Mouse (Mus musculus) ovary, postnatal 14 days (tissue): ENCODE data around the gene Cyp4f13.
A peak's percentile ranks its signal among the peaks of the same experiment; 100 is the strongest.

ENCODE experiments used
- DNase-seq: peaks from one replicate; pipeline ENCODE4 v3.0.0; 2022; ENCODE audit warnings: low spot score

Gene Cyp4f13

DNA sequence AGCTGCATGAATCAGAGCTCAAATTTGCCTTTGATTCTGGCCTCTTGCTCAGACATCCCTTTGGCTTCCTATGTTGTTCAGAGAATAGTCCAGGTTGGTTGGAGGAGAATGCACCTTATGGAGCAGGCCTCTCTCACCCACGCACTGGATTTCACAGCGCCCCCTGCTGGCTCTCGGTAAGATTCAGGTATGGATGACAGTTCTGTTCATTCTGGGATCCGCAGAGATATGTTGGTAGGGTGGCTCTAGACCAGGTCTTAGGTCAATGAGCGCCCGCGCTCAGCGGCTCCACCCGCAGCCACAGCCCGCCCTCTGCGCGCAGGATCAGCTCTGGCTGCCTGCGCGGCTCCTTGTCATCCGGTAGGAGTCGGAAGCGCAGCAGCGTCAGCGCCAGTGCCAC is 42.0 kb downstream of the Cyp4f13 start:
- peak; percentile 49 for DNase-seq

DNA sequence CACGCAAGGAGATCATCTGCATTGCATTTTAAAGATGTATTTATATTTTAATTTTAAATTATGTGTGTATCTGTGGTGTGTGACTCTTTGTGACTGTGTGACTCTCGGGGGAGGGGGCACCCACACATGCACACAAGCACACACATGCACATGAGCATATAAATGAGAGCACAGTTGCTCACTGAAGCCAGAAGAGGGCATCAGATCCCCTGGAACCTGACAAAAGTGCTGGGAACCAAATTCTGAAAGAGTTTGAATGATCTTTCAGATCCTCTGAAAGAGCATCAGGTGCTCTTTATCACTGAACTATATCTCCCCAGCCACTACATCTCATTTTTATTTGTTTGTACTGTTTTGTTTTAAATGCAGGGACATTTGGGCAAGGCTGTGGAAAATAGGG is 42.8 kb downstream of the Cyp4f13 start:
- no peak for DNase-seq

GRCm38 (mm10) chr17:32901751-32902525 is 45.3 kb downstream of the Cyp4f13 start:
- DNase-seq = no peak

DNA sequence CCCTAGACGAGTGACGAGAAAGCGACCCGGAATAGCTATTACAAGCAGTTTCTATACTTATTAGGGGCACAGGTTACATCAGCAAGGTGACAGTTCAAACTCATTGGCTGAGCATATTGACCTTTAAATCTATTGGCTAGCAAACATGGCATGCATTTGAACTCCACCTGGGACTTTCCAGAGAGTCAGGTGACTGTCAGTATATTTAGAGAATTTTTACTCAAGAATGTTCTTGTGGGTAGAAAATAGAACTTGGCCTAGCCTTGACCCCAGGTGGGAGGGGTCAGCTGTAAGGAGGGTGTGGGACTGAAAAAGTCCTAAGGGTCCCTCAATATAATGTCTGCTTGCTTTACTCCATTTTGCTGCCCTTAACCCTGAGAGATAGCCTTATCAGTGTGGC is 51.8 kb downstream of the Cyp4f13 start:
- no peak for DNase-seq

- DNase-seq = no peak
Measured at GRCm38 (mm10) chr17:32893901-32894300, 53.3 kb downstream of the Cyp4f13 start.

GRCm38 (mm10) chr17:32891239-32892180 is 55.7 kb downstream of the Cyp4f13 start, which contains the start of gene Zfp870:
Zfp870 (minus strand) TSS chr17:32891642.
- DNase-seq = peak; percentile 86

- no peak for DNase-seq
Measured at GRCm38 (mm10) chr17:32890852-32891238, 56.4 kb downstream of the Cyp4f13 start.

DNA sequence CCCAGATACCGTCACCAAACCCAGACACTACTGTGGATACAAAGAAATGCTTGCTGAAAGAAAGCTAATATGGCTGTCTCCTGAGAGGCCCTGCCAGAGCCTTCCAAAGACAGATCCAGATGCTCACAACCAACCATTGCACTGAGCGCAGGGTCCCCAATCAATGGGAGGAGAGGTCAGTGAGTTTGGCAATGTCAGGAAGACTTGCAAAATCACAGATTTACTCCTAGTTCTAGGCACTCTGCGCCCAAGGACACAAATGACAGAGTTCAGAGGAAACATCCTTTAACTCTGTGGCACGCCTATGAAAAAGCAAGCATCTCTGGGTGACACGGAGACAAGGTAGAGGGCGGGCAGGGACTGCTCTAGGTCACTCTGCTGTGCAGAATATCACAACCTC is 57.6 kb downstream of the Cyp4f13 start:
- DNase-seq = no peak

DNA sequence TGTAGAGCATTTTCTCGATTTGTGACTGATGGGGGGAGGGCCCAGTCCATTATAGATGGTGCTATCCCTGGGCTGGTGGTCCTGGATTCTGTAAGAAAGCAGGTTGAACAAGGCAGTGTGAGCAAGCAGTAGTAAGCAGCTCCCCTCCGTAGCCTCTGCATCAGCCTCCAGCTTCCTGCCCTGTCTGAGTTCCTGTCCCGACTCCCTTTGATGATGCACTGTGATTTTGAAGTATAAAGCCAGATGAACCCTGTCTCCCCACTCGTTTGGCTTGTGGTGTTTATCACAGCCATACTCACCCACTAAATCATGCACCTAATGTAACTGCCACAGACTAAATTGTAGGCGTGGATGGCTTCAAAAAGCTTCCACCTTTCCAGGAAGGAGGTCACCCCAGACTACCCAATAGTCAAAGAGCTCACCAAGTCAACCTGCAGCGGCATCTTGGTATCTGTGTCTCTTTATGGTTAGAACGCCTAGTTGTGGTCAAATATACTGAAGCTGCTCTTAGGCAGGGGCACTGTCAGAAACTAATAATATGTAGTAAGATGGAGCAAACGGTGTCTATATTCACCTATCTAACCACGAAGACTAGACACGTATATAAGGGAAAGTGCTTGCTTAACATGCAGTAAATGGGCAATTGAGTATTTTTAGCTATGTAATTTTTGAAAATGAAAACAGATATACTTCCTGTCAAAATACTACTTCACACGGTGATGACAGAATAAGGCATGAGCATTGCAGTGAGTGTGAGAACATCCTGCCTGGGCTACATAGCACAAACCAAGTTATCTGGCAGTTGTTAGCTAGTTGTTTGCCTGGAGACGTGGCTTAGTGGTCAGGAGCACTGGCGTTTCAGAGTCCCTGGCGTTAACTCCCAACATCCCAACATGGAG is 66.6 kb downstream of the Cyp4f13 start:
- DNase-seq = no peak

DNA sequence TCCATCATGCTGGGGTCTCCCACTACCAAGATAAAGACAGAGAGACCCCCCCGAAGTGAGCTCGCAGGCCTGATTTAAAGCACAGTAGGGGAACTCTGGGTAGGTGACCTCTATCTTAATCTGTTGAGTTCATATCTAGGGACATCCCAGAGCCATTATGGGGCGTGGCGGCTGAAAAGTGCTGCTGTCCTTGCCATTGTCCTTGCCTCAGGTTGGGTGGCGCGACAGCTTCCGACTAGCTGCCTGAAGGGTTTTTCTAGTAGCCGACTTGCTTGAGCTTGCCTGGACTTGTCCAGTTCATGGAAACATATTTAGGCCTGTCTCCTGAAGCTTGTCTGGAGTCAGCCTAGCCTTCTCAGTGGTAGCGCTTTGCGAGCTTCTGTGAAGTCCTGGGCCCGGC is 68.4 kb downstream of the Cyp4f13 start:
- no peak for DNase-seq

DNA sequence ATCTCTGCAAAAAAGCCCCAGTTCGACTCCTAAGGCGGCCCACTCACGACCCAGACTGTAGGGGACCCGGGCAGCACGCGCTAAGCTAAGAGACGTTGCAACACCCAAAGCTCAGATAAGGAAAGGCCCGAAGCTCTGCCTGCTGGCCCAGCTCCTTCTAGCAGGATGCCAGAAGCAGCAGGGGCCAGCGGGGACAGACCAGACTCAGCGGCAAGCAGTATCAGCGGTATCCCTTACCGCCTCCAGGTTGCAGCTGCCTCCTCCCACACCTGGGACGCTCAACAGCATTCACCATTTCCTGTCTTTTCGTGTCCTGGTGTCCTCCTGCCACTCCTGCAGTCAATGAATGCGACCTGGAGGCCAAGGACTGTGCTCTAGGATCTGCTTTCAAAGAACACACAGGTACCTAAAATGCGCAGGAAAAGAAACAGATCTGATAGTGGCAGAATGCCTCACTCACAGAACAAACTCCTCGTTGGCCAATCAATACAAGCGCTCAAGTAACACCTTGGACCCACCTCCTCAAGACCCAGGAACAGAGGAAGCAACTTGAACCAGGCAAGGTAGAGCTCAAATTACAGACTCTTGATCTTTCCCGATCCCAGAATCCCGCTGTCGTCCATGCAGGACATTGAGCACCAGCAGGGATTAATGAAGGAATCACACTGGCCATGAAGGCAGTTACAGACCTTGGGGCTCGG is 69.6 kb downstream of the Cyp4f13 start:
- no peak for DNase-seq
